Mouse (Mus musculus): Measurements from ENCODE around the gene Yae1d1. TPM values are rescaled to one million over a fixed set of nuclear protein-coding genes. Genes with fewer than 3 reads are reported as not detected.

The Yae1d1 gene
- total RNA-seq, 2 experiments from 2014 or later = 23.6 to 23.9 TPM

Other genes with a start within 250 kb of the Yae1d1 start
- 10 to 100 TPM; 50.0 to 67.5 TPM for gene Cdk13, start 188.3 kb downstream of the Yae1d1 start, total RNA-seq (2021)
- 10 to 100 TPM; 65.3 to 66.6 TPM for gene Rala, start 49.1 kb downstream of the Yae1d1 start, total RNA-seq (2021)

Measured in layer of hippocampus, postnatal 25 days (tissue).